Mouse (Mus musculus): ENCODE data around the gene Gm48551. TPM values are rescaled to one million over a fixed set of nuclear protein-coding genes. Genes with fewer than 3 reads are reported as not detected.

Gm48551 gene
- polyA plus RNA-seq, 1 experiment: 2.1 TPM

DNA sequence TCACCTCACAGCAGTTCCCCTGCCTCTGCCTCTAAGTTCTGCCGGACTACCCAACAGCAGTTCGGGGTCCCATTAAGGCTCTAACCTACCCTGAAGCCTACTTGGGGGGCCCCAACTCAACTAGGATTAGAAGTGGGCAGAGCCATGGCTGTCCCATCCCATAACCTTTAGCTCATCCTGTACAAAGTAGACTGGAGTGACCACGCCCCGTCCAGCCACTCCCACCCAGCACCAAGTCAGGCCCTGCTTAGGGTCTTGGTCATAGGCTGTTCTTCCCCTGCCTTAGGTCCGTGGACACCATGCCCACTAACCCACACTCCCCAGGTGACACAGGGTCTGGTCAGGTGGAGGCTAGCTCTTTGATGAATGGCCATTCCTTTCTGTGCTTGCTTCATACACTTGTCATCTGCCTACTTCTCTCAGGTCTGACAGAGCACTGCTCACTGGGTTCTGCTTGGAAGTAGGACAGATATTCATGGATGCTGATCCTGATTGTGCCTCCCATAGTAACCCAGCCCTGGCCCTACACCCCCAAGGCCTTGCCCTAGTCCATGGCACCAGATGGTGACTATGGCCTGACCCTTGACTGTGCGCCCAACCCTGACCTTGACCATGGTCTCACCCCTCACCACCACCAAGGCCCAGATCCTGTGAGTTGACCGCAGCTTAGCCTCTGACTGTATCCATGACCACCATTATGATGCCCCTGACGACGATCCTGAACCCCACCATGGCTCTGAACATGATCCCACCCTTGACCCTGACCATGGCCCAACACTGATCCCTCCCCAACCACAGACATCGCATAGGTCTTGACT, 35.1 kb downstream of the Gm48551 start:
- peak overlapping the region; percentile 34 for H3K27ac ChIP-seq (ENCODE audit: insufficient read depth, low read depth, low read length)
- TF ChIP-seq POLR2A (IDR thresholded peaks at IDR 0.05; ENCODE audit: low read depth, low read length) (no peak), CTCF (conservative IDR thresholded peaks at IDR 0.05; ENCODE audit: insufficient read depth, insufficient read length, low read depth, low read length) (no peak)
- DNase-seq: no peak
- no peak overlapping the region for H3K4me3 ChIP-seq (ENCODE audit: insufficient read depth, low read depth, low read length)
- no peaks in the 10 kb centered on the region for H3K27me3 ChIP-seq (replicated peaks; ENCODE audit: control insufficient read depth, insufficient read depth, low read length)
- H3K4me1 ChIP-seq (ENCODE audit: control insufficient read depth, insufficient read depth, low read length): peaks cover 59% of the 10 kb centered on the region
- no peaks in the 10 kb centered on the region for H3K36me3 ChIP-seq (ENCODE audit: control insufficient read depth, insufficient read depth, low read length)
- WGBS: 90% methylated on average over 10 of the region's 10 CpGs

- no peaks in the 10 kb centered on the region for H3K27me3 ChIP-seq (replicated peaks; ENCODE audit: control insufficient read depth, insufficient read depth, low read length)
- no peak overlapping the region for H3K4me3 ChIP-seq (ENCODE audit: insufficient read depth, low read depth, low read length)
- TF ChIP-seq POLR2A (IDR thresholded peaks at IDR 0.05; ENCODE audit: low read depth, low read length) (no peak), CTCF (conservative IDR thresholded peaks at IDR 0.05; ENCODE audit: insufficient read depth, insufficient read length, low read depth, low read length) (no peak)
- H3K36me3 ChIP-seq (ENCODE audit: control insufficient read depth, insufficient read depth, low read length): no peaks in the 10 kb centered on the region
- WGBS: 87% methylated on average over 40 of the region's 40 CpGs
- peaks cover 56% of the 10 kb centered on the region for H3K4me1 ChIP-seq (ENCODE audit: control insufficient read depth, insufficient read depth, low read length)
- no peak for DNase-seq
- H3K27ac ChIP-seq (ENCODE audit: insufficient read depth, low read depth, low read length): no peak overlapping the region
Observed at GRCm38 (mm10) chr10:81420191-81420767, 36.0 kb downstream of the Gm48551 start.

GRCm38 (mm10) chr10:81421041-81421796, 37.0 kb downstream of the Gm48551 start:
- H3K27me3 ChIP-seq (replicated peaks; ENCODE audit: control insufficient read depth, insufficient read depth, low read length): no peaks in the 10 kb centered on the region
- no peak overlapping the region for H3K27ac ChIP-seq (ENCODE audit: insufficient read depth, low read depth, low read length)
- 65% methylated on average over 4 of the region's 4 CpGs for WGBS
- no peak for DNase-seq
- H3K36me3 ChIP-seq (ENCODE audit: control insufficient read depth, insufficient read depth, low read length): no peaks in the 10 kb centered on the region
- no peak overlapping the region for H3K4me3 ChIP-seq (ENCODE audit: insufficient read depth, low read depth, low read length)
- TF ChIP-seq CTCF (conservative IDR thresholded peaks at IDR 0.05; ENCODE audit: insufficient read depth, insufficient read length, low read depth, low read length) (no peak), POLR2A (IDR thresholded peaks at IDR 0.05; ENCODE audit: low read depth, low read length) (no peak)
- H3K4me1 ChIP-seq (ENCODE audit: control insufficient read depth, insufficient read depth, low read length): peaks cover 52% of the 10 kb centered on the region

DNA sequence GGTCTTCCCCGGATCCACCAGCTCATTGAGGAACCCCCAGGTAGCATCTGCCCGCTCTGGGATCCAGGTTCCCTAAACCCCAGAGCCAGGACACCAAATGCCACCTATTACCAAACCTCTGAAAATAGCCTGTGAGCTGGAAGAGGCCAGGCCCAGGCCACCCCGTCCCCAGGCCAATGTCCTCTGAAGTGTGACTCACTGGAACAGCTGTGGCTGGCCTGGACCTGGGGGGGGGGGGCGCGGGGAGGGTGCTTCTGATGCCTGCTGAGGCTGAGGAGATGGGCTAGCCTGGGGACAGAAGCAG, 37.5 kb downstream of the Gm48551 start:
- Histone ChIP-seq H3K4me3 (ENCODE audit: insufficient read depth, low read depth, low read length) (no peak overlapping the region), H3K27ac (ENCODE audit: insufficient read depth, low read depth, low read length) (no peak overlapping the region), H3K36me3 (ENCODE audit: control insufficient read depth, insufficient read depth, low read length) (no peaks in the 10 kb centered on the region), H3K4me1 (ENCODE audit: control insufficient read depth, insufficient read depth, low read length) (peaks cover 49% of the 10 kb centered on the region), H3K27me3 (replicated peaks; ENCODE audit: control insufficient read depth, insufficient read depth, low read length) (no peaks in the 10 kb centered on the region)
- no peak for DNase-seq
- no peak for TF ChIP-seq CTCF (conservative IDR thresholded peaks at IDR 0.05; ENCODE audit: insufficient read depth, insufficient read length, low read depth, low read length)
- TF ChIP-seq POLR2A (IDR thresholded peaks at IDR 0.05; ENCODE audit: low read depth, low read length): no peak
- 64% methylated on average over 5 of the region's 5 CpGs for WGBS

GRCm38 (mm10) chr10:81422191-81422590, 37.9 kb downstream of the Gm48551 start:
- no peak for TF ChIP-seq POLR2A (IDR thresholded peaks at IDR 0.05; ENCODE audit: low read depth, low read length)
- no peak for TF ChIP-seq CTCF (conservative IDR thresholded peaks at IDR 0.05; ENCODE audit: insufficient read depth, insufficient read length, low read depth, low read length)
- no peak for DNase-seq
- no peak overlapping the region for H3K4me3 ChIP-seq (ENCODE audit: insufficient read depth, low read depth, low read length)
- H3K27ac ChIP-seq (ENCODE audit: insufficient read depth, low read depth, low read length): no peak overlapping the region
- peaks cover 48% of the 10 kb centered on the region for H3K4me1 ChIP-seq (ENCODE audit: control insufficient read depth, insufficient read depth, low read length)
- 65% methylated on average over 6 of the region's 6 CpGs for WGBS
- no peaks in the 10 kb centered on the region for H3K27me3 ChIP-seq (replicated peaks; ENCODE audit: control insufficient read depth, insufficient read depth, low read length)
- no peaks in the 10 kb centered on the region for H3K36me3 ChIP-seq (ENCODE audit: control insufficient read depth, insufficient read depth, low read length)

- Histone ChIP-seq H3K4me3 (ENCODE audit: insufficient read depth, low read depth, low read length) (no peak overlapping the region), H3K4me1 (ENCODE audit: control insufficient read depth, insufficient read depth, low read length) (peaks cover 48% of the 10 kb centered on the region), H3K27me3 (replicated peaks; ENCODE audit: control insufficient read depth, insufficient read depth, low read length) (no peaks in the 10 kb centered on the region), H3K36me3 (ENCODE audit: control insufficient read depth, insufficient read depth, low read length) (no peaks in the 10 kb centered on the region), H3K27ac (ENCODE audit: insufficient read depth, low read depth, low read length) (peak overlapping the region; percentile 4; the same call in 1 of the 2 replicates)
- TF ChIP-seq CTCF (conservative IDR thresholded peaks at IDR 0.05; ENCODE audit: insufficient read depth, insufficient read length, low read depth, low read length) (no peak), POLR2A (IDR thresholded peaks at IDR 0.05; ENCODE audit: low read depth, low read length) (no peak)
- no peak for DNase-seq
- 80% methylated on average over 3 of the region's 3 CpGs for WGBS
Observed at GRCm38 (mm10) chr10:81422661-81423217, 38.5 kb downstream of the Gm48551 start.
